Mouse (Mus musculus): ENCODE measurements at regions not wholly inside any gene's neighbourhood (a gene's known extent, or its start where the extent isn't known, plus 50 kb on each side); places are given as distances from the start of the nearest gene placed in this dataset.

- Histone ChIP-seq H3K36me3 (replicated peaks in 1 of 2; ENCODE audit: control insufficient read depth in 1 of 2, insufficient read depth in 1 of 2, low read length in 1 of 2) (no peaks in the 10 kb centered on the region), H3K4me1 (ENCODE audit: control insufficient read depth in 1 of 2, insufficient read depth in 2 of 2) (no peaks in the 10 kb centered on the region), H3K27ac (ENCODE audit: insufficient read depth, low read depth) (no peak overlapping the region), H3K27me3 (replicated peaks) (no peaks in the 10 kb centered on the region), H3K9ac (ENCODE audit: insufficient read depth, low read depth) (no peak overlapping the region), H3K9me3 (replicated peaks; ENCODE audit: low read length) (no peaks in the 10 kb centered on the region), H3K4me3 (replicated peaks in 1 of 3; ENCODE audit: low read depth in 2 of 3, low read length in 2 of 3, poor library complexity in 1 of 3) (no peak overlapping the region), H3K79me2 (replicated peaks; ENCODE audit: control insufficient read depth, extremely low read depth, insufficient read depth, poor library complexity, severe bottlenecking) (no peaks in the 10 kb centered on the region), H3K4me2 (ENCODE audit: insufficient read depth, low read depth, poor library complexity, severe bottlenecking) (no peak overlapping the region)
- no peak for TF ChIP-seq NRF1 (IDR thresholded peaks at IDR 0.05; ENCODE audit: low read depth, low read length)
- no peak for TF ChIP-seq POLR2AphosphoS2 (IDR thresholded peaks at IDR 0.05; ENCODE audit: low read depth, low read length)
- no peak for TF ChIP-seq MAX (IDR thresholded peaks at IDR 0.05; ENCODE audit: low read length)
- no peak for TF ChIP-seq CTCF (conservative IDR thresholded peaks at IDR 0.05 in 1 of 2, IDR thresholded peaks at IDR 0.05 in 1 of 2; ENCODE audit: low read depth in 2 of 2, low read length in 2 of 2)
- TF ChIP-seq CHD2 (IDR thresholded peaks at IDR 0.05; ENCODE audit: low read length), result no peak
- no peak for TF ChIP-seq MXI1 (IDR thresholded peaks at IDR 0.05; ENCODE audit: low read depth, low read length)
- no peak for TF ChIP-seq JUND (conservative IDR thresholded peaks at IDR 0.05; ENCODE audit: low read depth, low read length)
- no peak for TF ChIP-seq MEF2A (IDR thresholded peaks at IDR 0.05; ENCODE audit: borderline replicate concordance, low read depth, low read length)
- TF ChIP-seq HCFC1 (IDR thresholded peaks at IDR 0.05; ENCODE audit: low read depth, low read length), result no peak
- no peak for TF ChIP-seq IRF4 (IDR thresholded peaks at IDR 0.05; ENCODE audit: low read depth, low read length)
- TF ChIP-seq USF1 (IDR thresholded peaks at IDR 0.05; ENCODE audit: low read depth, low read length), result no peak
- TF ChIP-seq ETS1 (conservative IDR thresholded peaks at IDR 0.05; ENCODE audit: low read depth, low read length), result no peak
- no peak for TF ChIP-seq TBP (conservative IDR thresholded peaks at IDR 0.05; ENCODE audit: low read depth, low read length)
- TF ChIP-seq ZMIZ1 (IDR thresholded peaks at IDR 0.05; ENCODE audit: low read depth, low read length), result no peak
- no peak for TF ChIP-seq KAT2A (IDR thresholded peaks at IDR 0.05; ENCODE audit: insufficient replicate concordance, low read length)
- no peak for TF ChIP-seq GABPA (IDR thresholded peaks at IDR 0.05; ENCODE audit: insufficient replicate concordance, low read depth, low read length)
- TF ChIP-seq UBTF (IDR thresholded peaks at IDR 0.05; ENCODE audit: low read depth, low read length), result no peak
- in situ Hi-C loops (cut with MboI; ENCODE audit: low pct_ligation_motif_present, low pct_unique_long_range_greater_than_20kb, low sequenced_read_pairs), result no loop called here
- dilution Hi-C loops (cut with MboI; ENCODE audit: extremely low pct_ligation_motif_present, extremely low pct_unique_long_range_greater_than_20kb, low sequenced_read_pairs), result no loop called here
- no peak for DNase-seq (ENCODE audit: extremely low read depth)
These were observed 77.2 kb upstream of the Sgk1 start for GRCm38 (mm10) chr10:21804761-21805160.

- no peak overlapping the region for H3K9ac ChIP-seq (ENCODE audit: insufficient read depth, low read depth)
- H3K27ac ChIP-seq (ENCODE audit: insufficient read depth, low read depth), result no peak overlapping the region
- DNase-seq (ENCODE audit: extremely low read depth), result no peak
- H3K79me2 ChIP-seq (replicated peaks; ENCODE audit: control insufficient read depth, extremely low read depth, insufficient read depth, poor library complexity, severe bottlenecking), result no peaks in the 10 kb centered on the region
- dilution Hi-C loops (cut with MboI; ENCODE audit: extremely low pct_ligation_motif_present, extremely low pct_unique_long_range_greater_than_20kb, low sequenced_read_pairs), result no loop called here
- no peaks in the 10 kb centered on the region for H3K9me3 ChIP-seq (replicated peaks; ENCODE audit: low read length)
- no peaks in the 10 kb centered on the region for H3K36me3 ChIP-seq (replicated peaks in 1 of 2; ENCODE audit: control insufficient read depth in 1 of 2, insufficient read depth in 1 of 2, low read length in 1 of 2)
- in situ Hi-C loops (cut with MboI; ENCODE audit: low pct_ligation_motif_present, low pct_unique_long_range_greater_than_20kb, low sequenced_read_pairs), result no loop called here
- no peak overlapping the region for H3K4me2 ChIP-seq (ENCODE audit: insufficient read depth, low read depth, poor library complexity, severe bottlenecking)
- no peaks in the 10 kb centered on the region for H3K27me3 ChIP-seq (replicated peaks)
- TF ChIP-seq POLR2A (IDR thresholded peaks at IDR 0.05; ENCODE audit: low read depth, low read length), result no peak
- H3K4me1 ChIP-seq (ENCODE audit: control insufficient read depth in 1 of 2, insufficient read depth in 2 of 2), result no peaks in the 10 kb centered on the region
- no peak overlapping the region for H3K4me3 ChIP-seq (replicated peaks in 1 of 3; ENCODE audit: low read depth in 2 of 3, low read length in 2 of 3, poor library complexity in 1 of 3)
These were observed 76.4 kb upstream of the Sgk1 start for GRCm38 (mm10) chr10:21805606-21806005.

Data from CH12.LX (cell line).